ENCODE assay signal across 8 mouse cellular contexts in genomic region chr5:142908941-142909575, GRCm38 (mm10). TPM values are rescaled to one million over a fixed set of nuclear protein-coding genes. Genes with fewer than 3 reads are reported as not detected.
DNase-seq lines count a peak whose midpoint lies in the region; ATAC-seq and TF ChIP-seq lines count a peak whose summit lies in the region.

No protein-coding gene starts in this region.

- H3K27me3 ChIP-seq in hindbrain, embryonic 11.5 days (ENCODE audit: control insufficient read depth, insufficient read depth, low read length), result no peaks in the 10 kb centered on the region
- H3K27me3 ChIP-seq in limb, embryonic 14.5 days (ENCODE audit: control insufficient read depth, insufficient read depth, low read length), result no peaks in the 10 kb centered on the region
- H3K27me3 ChIP-seq in myocyte (ENCODE audit: control insufficient read depth, insufficient read depth, insufficient read length), result no peaks in the 10 kb centered on the region

- peaks cover 40% of the 10 kb centered on the region for H3K79me2 ChIP-seq in myocyte (ENCODE audit: control insufficient read depth, insufficient read depth)

- no peak overlapping the region for H3K4me2 ChIP-seq in hindbrain, embryonic 11.5 days (replicated peaks; ENCODE audit: low read depth, low read length)
- H3K4me2 ChIP-seq in limb, embryonic 14.5 days (replicated peaks; ENCODE audit: low read depth, low read length, severe bottlenecking), result no peak overlapping the region
- peak overlapping the region; percentile 93 for H3K4me2 ChIP-seq in myocyte (ENCODE audit: low read depth)

- peaks cover 11% of the 10 kb centered on the region; the same call in 1 of the 2 replicates for H3K4me1 ChIP-seq in hindbrain, embryonic 11.5 days (replicated peaks; ENCODE audit: control insufficient read depth, insufficient read depth, low read length)
- peaks cover 36% of the 10 kb centered on the region for H3K4me1 ChIP-seq in limb, embryonic 14.5 days (ENCODE audit: control insufficient read depth, insufficient read depth, low read length)

- no peak overlapping the region for H3K9ac ChIP-seq in hindbrain, embryonic 11.5 days (ENCODE audit: low read depth, low read length)
- no peak overlapping the region for H3K9ac ChIP-seq in limb, embryonic 14.5 days (ENCODE audit: low read depth, low read length, severe bottlenecking)

- H3K36me3 ChIP-seq in hindbrain, embryonic 11.5 days (ENCODE audit: control insufficient read depth, insufficient read depth, low read length), result peaks cover 8% of the 10 kb centered on the region; the same call in 1 of the 2 replicates
- H3K36me3 ChIP-seq in limb, embryonic 14.5 days (ENCODE audit: control insufficient read depth, insufficient read depth, low read length), result peaks cover 17% of the 10 kb centered on the region
- peaks cover 14% of the 10 kb centered on the region for H3K36me3 ChIP-seq in myocyte (ENCODE audit: control insufficient read depth, insufficient read depth)

- peak overlapping the region; percentile 58; the same call in 1 of the 2 replicates for H3K27ac ChIP-seq in hindbrain, embryonic 11.5 days (ENCODE audit: low read depth, low read length)
- peak overlapping the region; percentile 69 for H3K27ac ChIP-seq in limb, embryonic 14.5 days (replicated peaks; ENCODE audit: low read depth, low read length)

- H3K4me3 ChIP-seq in hindbrain, embryonic 11.5 days (ENCODE audit: low read depth, low read length), result no peak overlapping the region
- H3K4me3 ChIP-seq in limb, embryonic 14.5 days (replicated peaks; ENCODE audit: low read length), result no peak overlapping the region
- no peak overlapping the region for H3K4me3 ChIP-seq in myocyte

- H3ac ChIP-seq in myocyte (ENCODE audit: control insufficient read depth, insufficient read length), result no peak overlapping the region

- TF ChIP-seq POLR2A in limb, embryonic 14.5 days (IDR thresholded peaks at IDR 0.05; ENCODE audit: borderline replicate concordance, extremely low read depth, insufficient read depth, insufficient read length), result no peak
- no peak for TF ChIP-seq POLR2A in myocyte (IDR thresholded peaks at IDR 0.05; ENCODE audit: insufficient read length, low read depth)

- WGBS in hindbrain, embryonic 11.5 days, result 24% methylated on average over 5 of the region's 5 CpGs
- 27% methylated on average over 5 of the region's 5 CpGs for WGBS in limb, embryonic 14.5 days

- no peak for ATAC-seq in hindbrain, embryonic 11.5 days (ENCODE audit: low FRiP score)
- ATAC-seq in limb, embryonic 14.5 days (ENCODE audit: low FRiP score, low read depth), result no peak

- no peaks in the 10 kb centered on the region for H3K9me3 ChIP-seq in hindbrain, embryonic 11.5 days (ENCODE audit: control insufficient read depth, low read length)
- H3K9me3 ChIP-seq in limb, embryonic 14.5 days (ENCODE audit: control insufficient read depth, low read length), result no peaks in the 10 kb centered on the region

- DNase-seq in adrenal gland, adult 2 months, result peak; percentile 51
- no peak for DNase-seq in adrenal gland, adult 18-20 months (ENCODE audit: low spot score in 2 of 2)
- DNase-seq in brain, adult 2 months (ENCODE audit: low read depth, low spot score), result peak; percentile 44
- DNase-seq in hindbrain, embryonic 11.5 days (ENCODE audit: low spot score), result no peak
- no peak for DNase-seq in limb, embryonic 14.5 days (ENCODE audit: low spot score)
- peak; percentile 47 for DNase-seq in yolk sac, embryonic 10.5 days (ENCODE audit: low spot score)
- DNase-seq in cerebellum, postnatal 4 days (ENCODE audit: low spot score in 2 of 2), result no peak

TF ChIP-seq in myocyte, 11 proteins besides CTCF, POLR2A, EP300 and RAD21:
- TF ChIP-seq REST (IDR thresholded peaks at IDR 0.05; ENCODE audit: insufficient read depth, insufficient read length), result no peak
- no peak for TF ChIP-seq USF1 (IDR thresholded peaks at IDR 0.05; ENCODE audit: low read depth)
- no peak for TF ChIP-seq SRF (IDR thresholded peaks at IDR 0.05; ENCODE audit: control insufficient read depth, insufficient read length, low read depth)
- no peak for TF ChIP-seq TCF12 (IDR thresholded peaks at IDR 0.05; ENCODE audit: insufficient read depth, poor library complexity, severe bottlenecking)
- TF ChIP-seq MYOD1 (IDR thresholded peaks at IDR 0.05; ENCODE audit: control insufficient read depth in 1 of 3, insufficient read length in 2 of 3, low read depth in 2 of 3), result no peak
- no peak for TF ChIP-seq MAX (IDR thresholded peaks at IDR 0.05; ENCODE audit: low read depth)
- no peak for TF ChIP-seq POLR2AphosphoS2 (IDR thresholded peaks at IDR 0.05; ENCODE audit: insufficient read length, low read depth)
- no peak for TF ChIP-seq TCF3 (IDR thresholded peaks at IDR 0.05; ENCODE audit: insufficient read length, low read depth)
- no peak for TF ChIP-seq MYOG (IDR thresholded peaks at IDR 0.05; ENCODE audit: control insufficient read depth in 1 of 3, insufficient read depth in 1 of 3, insufficient read length in 2 of 3, low read depth in 2 of 3)
- no peak for TF ChIP-seq CEBPB (IDR thresholded peaks at IDR 0.05; ENCODE audit: insufficient read depth, poor library complexity, severe bottlenecking)
TF ChIP-seq in myocyte: peak in this region for 0.

RNA-seq across cellular contexts. Expression of gene Actb, which starts 2.5 kb away (rescaled TPM):
- 1,000 to 10,000 TPM; 3,681 to 3,786 TPM for total RNA-seq in adrenal gland, adult 2 months (2021)
- polyA plus RNA-seq in adrenal gland, adult 2 months (2012; rRNA removed), result 3,805 and 4,221 TPM in 2 replicates
- 1,000 to 10,000 TPM; 2,759 to 3,567 TPM for total RNA-seq in adrenal gland, adult 18-20 months (2021)
- polyA plus RNA-seq in hindbrain, embryonic 11.5 days (2014; fragmentation: Nextera tagmentation; extraction: Ambion mirVana), result 15,671 and 16,656 TPM in 2 replicates
- 2,733 and 3,354 TPM in 2 replicates for polyA plus RNA-seq in limb, embryonic 14.5 days (2012; rRNA removed)
- polyA plus RNA-seq in limb, embryonic 14.5 days (2014; fragmentation: Nextera tagmentation; extraction: Ambion mirVana), result 14,101 and 14,367 TPM in 2 replicates
- 2,198 TPM for polyA plus RNA-seq in myocyte (2012; fragmentation: generic; extraction: Trizol)

RNA-seq across cellular contexts. Expression of gene Fbxl18, which starts 13.8 kb away (rescaled TPM):
- 10 to 100 TPM in 1 of 2 experiments, 1 to 10 TPM in 1; 9.6 to 11.4 TPM for total RNA-seq in adrenal gland, adult 2 months (2021)
- 42.3 and 44.3 TPM in 2 replicates for polyA plus RNA-seq in adrenal gland, adult 2 months (2012; rRNA removed)
- total RNA-seq in adrenal gland, adult 18-20 months (2021), result 1 to 10 TPM; 8.0 to 9.5 TPM
- polyA plus RNA-seq in hindbrain, embryonic 11.5 days (2014; fragmentation: Nextera tagmentation; extraction: Ambion mirVana), result 12.1 and 14.5 TPM in 2 replicates
- 12.5 and 21.1 TPM in 2 replicates for polyA plus RNA-seq in limb, embryonic 14.5 days (2012; rRNA removed)
- polyA plus RNA-seq in limb, embryonic 14.5 days (2014; fragmentation: Nextera tagmentation; extraction: Ambion mirVana), result 9.4 and 10.2 TPM in 2 replicates
- 7.6 TPM for polyA plus RNA-seq in myocyte (2012; fragmentation: generic; extraction: Trizol)

RNA-seq across cellular contexts. Expression of gene Fscn1, which starts 51.1 kb away (rescaled TPM):
- total RNA-seq in adrenal gland, adult 2 months (2021), result 10 to 100 TPM; 24.6 to 42.9 TPM
- 129 and 134 TPM in 2 replicates for polyA plus RNA-seq in adrenal gland, adult 2 months (2012; rRNA removed)
- 10 to 100 TPM; 17.3 to 25.6 TPM for total RNA-seq in adrenal gland, adult 18-20 months (2021)
- 570 and 615 TPM in 2 replicates for polyA plus RNA-seq in hindbrain, embryonic 11.5 days (2014; fragmentation: Nextera tagmentation; extraction: Ambion mirVana)
- 395 and 512 TPM in 2 replicates for polyA plus RNA-seq in limb, embryonic 14.5 days (2012; rRNA removed)
- 356 and 368 TPM in 2 replicates for polyA plus RNA-seq in limb, embryonic 14.5 days (2014; fragmentation: Nextera tagmentation; extraction: Ambion mirVana)
- polyA plus RNA-seq in myocyte (2012; fragmentation: generic; extraction: Trizol), result 180 TPM

Comparison
In these comparisons a context has a peak if more than half of its experiments do, and no peak if none do; other contexts are left out.
1. DNase-seq: peak in adrenal gland, adult 2 months (single experiment), brain, adult 2 months (single experiment) and yolk sac, embryonic 10.5 days (single experiment); none in adrenal gland, adult 18-20 months (0 of 2), hindbrain, embryonic 11.5 days (single experiment), limb, embryonic 14.5 days (single experiment) and cerebellum, postnatal 4 days (0 of 2).